Mouse (Mus musculus) urinary bladder, postnatal 10 days (tissue): Measurements from ENCODE around the gene Nsf.
"Not testable (repeated sequence)": the region's sequence is repeated elsewhere in the genome, so short reads cannot be mapped to it uniquely, and the experiment has no call there.

ENCODE experiments used
- DNase-seq: peaks from one replicate; pipeline ENCODE4 v3.0.0; 2022; ENCODE audit warnings: low spot score

Nsf gene

GRCm38 (mm10) chr11:103953896-103954292, at the start of gene Nsf:
Gene Nsf, minus strand, starts transcription at chr11:103954056.
- DNase-seq = peak; percentile 26

DNA sequence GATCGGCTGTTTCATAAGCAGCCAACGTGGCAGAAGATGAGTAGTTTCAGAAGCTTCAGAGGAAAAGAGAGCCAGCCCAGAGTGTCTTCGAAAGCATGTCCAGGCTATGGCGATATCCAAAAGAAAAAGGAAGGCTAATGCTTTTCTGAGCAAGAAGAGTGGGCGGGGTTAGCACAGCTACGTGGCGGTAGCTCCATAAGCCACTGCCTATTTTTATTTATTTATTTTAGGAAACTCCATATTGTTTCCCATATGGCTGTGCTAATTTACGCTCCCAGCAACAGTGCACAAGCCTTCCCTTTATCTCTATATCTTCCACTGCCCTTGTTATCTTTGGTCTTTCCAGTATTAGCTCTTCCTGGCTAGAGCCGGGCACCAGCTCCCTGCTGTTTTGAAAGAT, 49.5 kb upstream of the Nsf start:
- DNase-seq = no peak

DNA sequence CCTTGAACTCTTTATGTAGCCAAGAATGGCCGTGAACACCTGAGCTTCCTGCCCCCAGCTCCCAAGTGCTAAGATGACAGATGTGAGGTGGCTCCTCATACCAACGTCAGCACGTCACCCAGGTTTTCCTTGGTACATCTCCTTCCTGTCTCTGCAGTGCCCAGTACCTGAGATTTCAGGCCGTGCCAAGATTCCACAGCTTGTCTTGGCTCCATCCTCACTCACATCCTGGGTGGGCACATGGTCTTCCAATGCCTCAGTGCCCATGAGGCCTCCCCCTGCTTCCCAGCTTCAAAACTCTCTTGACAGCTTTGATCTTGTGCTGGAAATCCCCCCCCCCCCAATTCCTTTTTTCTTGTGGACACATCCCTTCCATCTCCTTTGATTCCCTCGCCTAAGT, 48.3 kb upstream of the Nsf start:
- DNase-seq = no peak

DNA sequence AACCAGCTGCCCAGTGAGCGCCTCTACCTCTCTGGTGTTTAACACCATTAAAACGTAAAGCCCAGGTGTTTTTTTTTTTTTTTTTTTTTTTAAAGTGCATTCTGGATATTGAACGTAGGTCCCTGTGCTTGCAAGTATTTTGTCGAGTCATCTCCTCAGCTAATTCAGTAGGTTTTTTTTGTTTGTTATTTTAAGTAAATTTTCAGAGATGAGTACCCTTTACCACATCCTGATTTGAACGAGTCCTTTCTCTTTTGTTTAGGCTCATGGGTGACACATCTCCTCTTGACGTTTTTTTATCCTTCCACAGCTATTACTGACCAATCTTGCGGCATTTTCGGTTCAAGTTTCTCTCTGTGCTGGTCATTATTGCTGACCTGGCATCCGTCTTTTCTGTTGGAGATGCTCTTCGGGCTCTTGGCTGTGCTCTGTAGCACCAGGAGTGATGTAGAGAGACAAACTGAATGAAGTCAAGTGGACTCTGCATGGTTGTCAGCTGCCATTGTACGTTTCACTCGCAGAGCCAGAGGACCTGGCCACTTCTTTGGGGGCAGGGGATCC, 47.6 kb upstream of the Nsf start:
- no peak for DNase-seq

GRCm38 (mm10) chr11:104000667-104001394, 47.0 kb upstream of the Nsf start:
- DNase-seq = no peak

DNA sequence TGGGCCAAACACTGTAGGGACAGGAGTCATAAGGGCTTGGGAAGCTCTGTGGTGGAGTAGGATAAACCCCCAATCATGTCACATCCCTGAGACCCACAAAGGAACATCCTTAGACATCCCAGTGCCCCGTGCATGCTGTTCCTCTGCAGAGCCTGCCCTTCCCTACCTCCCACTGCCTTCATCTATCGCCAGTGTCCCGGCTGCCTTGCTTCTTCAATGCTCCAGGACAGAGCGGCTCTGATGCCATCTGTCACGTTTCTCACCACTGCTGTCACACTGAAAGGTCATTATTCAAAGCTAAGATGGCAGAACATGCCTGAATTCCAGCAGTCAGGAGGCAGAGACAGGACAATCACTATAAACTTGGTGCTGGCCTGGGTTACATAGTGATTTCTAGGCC, 44.9 kb upstream of the Nsf start:
- no peak for DNase-seq

DNA sequence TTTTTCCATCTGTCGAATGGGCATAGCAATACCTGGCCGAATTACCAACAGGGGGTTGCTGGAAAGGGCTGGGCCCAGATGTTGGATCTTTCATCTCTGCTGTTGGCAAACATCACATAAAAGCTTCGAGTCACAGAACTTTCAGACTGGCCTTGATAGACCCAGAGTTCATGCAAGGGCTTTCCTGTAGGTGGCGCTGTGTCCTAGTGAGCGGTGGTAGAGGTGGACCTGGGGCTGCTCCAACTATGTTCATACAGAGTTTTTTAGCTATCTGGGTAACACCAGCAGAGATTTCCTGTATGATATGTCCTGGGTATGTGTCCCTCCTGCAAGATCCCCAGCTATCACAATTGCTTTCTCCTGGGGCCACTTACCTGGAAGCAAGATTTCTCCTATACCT, 43.5 kb upstream of the Nsf start:
- no peak for DNase-seq

- DNase-seq = no peak
Observed at GRCm38 (mm10) chr11:103992638-103993037, 38.8 kb upstream of the Nsf start.

- DNase-seq = not testable (repeated sequence)
Observed at GRCm38 (mm10) chr11:103990049-103990557, 36.2 kb upstream of the Nsf start.

DNA sequence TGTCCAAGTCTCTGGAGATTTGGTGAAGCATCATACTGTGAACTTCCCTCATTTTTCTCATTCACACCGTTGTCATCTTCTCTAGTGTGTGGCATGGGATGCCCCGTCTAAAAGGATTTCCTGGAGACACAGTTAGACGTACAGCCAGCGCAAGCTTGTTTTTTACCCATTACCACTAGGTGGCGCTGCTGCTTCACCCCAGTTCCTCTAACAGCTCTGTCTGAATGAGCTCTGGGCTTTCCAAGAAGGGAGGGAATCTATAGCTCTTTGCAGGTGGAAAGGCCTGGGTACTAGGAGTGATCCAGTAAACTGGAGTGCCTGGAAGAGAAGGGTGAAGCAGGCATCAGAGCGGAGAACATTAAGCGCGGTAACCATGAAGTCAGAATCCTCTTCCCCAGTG, 33.6 kb upstream of the Nsf start:
- DNase-seq = no peak

- DNase-seq = no peak
Observed at GRCm38 (mm10) chr11:103984067-103984466, 30.2 kb upstream of the Nsf start.

DNA sequence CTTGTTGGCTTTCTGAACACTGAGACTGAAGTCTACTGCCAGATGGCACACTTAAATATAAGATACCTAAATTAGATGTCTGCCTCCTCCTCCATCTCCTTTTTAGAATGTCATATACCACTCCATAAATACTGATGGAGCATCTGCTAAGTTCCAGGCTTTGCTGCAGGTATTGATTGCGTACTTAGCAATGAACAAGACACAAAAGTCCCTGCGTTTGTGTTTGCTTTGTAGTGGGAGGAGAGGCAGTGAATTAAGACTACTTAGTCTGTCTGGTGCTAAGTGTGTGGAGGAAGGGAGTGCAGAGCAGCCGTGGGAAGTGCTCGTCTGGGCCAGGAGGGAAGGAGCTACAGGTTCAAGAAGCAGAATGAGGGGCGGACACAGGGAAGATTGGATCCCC, 28.0 kb upstream of the Nsf start:
- DNase-seq = no peak

GRCm38 (mm10) chr11:103979381-103979780, 25.5 kb upstream of the Nsf start:
- no peak for DNase-seq

- DNase-seq = no peak
Observed at GRCm38 (mm10) chr11:103970876-103971275, 17.0 kb upstream of the Nsf start.

- no peak for DNase-seq
Observed at GRCm38 (mm10) chr11:103969278-103969677, 15.4 kb upstream of the Nsf start.

DNA sequence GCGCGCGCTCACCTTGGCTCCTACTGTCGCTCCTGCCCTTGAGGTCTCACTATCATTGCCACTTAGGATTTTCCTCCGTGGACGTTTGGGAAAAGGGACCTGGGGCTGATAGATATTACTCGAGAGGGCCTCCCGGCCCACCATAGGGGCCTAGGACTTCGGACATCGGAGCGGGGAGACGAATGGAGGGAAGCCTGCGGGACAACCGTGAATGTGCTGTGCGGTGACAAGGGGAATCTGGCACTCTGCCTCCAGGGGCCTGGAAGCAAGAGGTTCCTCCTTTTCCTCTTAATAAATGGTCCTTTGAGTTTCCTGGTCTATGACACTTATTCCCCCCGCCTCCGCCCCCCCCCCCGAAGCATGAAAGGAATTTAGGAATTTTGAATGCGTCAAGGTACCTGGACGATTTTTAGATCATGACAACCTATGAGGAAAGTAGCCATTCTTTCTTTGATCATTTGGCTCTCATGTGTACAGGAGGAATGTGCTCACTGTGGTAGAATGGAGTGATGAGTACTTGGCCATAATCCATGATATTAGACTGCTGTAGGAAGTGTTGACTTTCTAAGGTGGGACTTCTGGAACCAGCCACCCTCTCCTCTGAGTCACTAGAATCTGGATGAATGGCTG, 13.4 kb upstream of the Nsf start:
- DNase-seq = no peak

DNA sequence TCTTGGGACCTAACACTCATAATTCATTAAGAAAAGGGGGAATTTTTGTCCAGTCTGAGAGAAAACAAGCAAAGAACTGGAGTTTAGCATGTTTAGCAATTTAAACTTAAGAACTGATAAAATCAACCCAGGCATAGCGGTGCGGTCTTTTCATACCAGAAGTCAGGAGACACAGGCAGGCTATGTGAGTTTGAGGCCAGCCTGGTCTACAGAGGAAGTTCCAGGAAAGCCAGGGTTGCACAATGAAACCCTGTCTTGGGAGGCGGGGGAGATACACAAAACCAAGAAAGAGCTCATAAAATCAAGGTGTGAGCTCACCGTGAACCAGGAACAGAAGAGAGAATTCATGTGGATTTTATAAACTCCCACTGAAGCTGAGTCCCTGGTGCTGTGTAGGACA, 3.0 kb upstream of the Nsf start:
- DNase-seq = no peak

GRCm38 (mm10) chr11:103953032-103953895, 592 bp downstream of the Nsf start:
- no peak for DNase-seq

DNA sequence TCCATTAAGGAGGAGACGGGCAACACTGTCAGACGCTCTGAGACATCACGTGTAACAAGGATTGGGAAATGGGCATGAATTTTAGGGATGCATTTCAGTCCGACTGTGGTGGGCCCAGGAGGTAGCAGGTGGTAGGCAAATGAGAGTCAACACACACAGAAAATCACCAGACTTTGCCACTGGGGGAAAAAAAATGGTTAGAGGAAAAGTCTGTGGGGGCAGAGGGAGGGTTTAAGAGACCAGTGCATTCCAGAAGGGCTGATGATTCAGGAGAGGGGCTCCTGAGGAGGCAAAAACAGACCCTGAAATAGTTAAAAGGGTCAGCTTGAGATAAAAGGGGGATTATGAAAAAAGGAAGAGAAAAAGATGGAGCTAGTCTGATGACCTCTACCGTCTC, 1.2 kb downstream of the Nsf start:
- DNase-seq = no peak

- DNase-seq = no peak
Observed at GRCm38 (mm10) chr11:103951106-103951505, 2.8 kb downstream of the Nsf start.

DNA sequence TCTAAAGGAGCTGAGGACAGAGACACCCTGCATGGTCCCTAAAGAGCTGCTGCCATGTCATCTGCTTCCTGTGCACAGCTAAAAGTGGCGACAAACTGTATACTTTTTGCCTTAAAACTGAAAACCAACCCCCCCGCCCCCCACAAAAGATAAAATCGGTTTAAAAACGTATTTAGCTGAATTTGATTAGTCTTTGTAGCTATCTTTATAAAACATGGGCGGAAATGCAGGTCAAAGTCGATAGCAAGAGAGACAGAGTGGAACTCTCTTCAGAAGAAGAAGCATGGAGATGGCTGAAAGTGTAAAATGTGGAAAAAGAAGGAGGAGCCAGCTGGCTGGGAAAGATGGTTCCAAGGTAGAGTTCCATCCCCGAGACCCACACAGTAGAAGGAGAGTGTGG, 4.9 kb downstream of the Nsf start:
- no peak for DNase-seq

- DNase-seq = no peak
Observed at GRCm38 (mm10) chr11:103942740-103943139, 11.1 kb downstream of the Nsf start.
